In genomic region chr1:53439173-53439572, GRCm38 (mm10) we compare ENCODE assay signal across 5 mouse cellular contexts.
DNase-seq lines count a peak whose midpoint lies in the region; ATAC-seq and TF ChIP-seq lines count a peak whose summit lies in the region.
"Not testable (repeated sequence)": the region's sequence is repeated elsewhere in the genome, so short reads cannot be mapped to it uniquely, and the experiment has no call there.

No protein-coding gene starts in this region.

- in situ Hi-C loops in Patski (cut with MboI; ENCODE audit: low pct_unique_long_range_greater_than_20kb): not testable (repeated sequence)

- not testable (repeated sequence) for DNase-seq in Patski (ENCODE audit: low read depth, low spot score); lung, embryonic 14.5 days

- H3K9me3 ChIP-seq in heart, embryonic 11.5 days (replicated peaks; ENCODE audit: control insufficient read depth, low read length); heart, embryonic 14.5 days (ENCODE audit: control insufficient read depth, low read length); heart, embryonic 16.5 days (replicated peaks; ENCODE audit: control insufficient read depth, low read length); lung, embryonic 14.5 days (ENCODE audit: low read depth, low read length): not testable (repeated sequence)

- WGBS in heart, embryonic 11.5 days (ENCODE audit: insufficient replicate concordance): 20% methylated on average over 3 of the region's 3 CpGs
- 11% methylated on average over 3 of the region's 3 CpGs for WGBS in heart, embryonic 14.5 days
- 17% methylated on average over 3 of the region's 3 CpGs for WGBS in heart, embryonic 16.5 days
- 35% methylated on average over 3 of the region's 3 CpGs for WGBS in lung, embryonic 14.5 days

- H3K27me3 ChIP-seq in Patski; heart, embryonic 11.5 days (ENCODE audit: control insufficient read depth, insufficient read depth, low read length); heart, embryonic 14.5 days (ENCODE audit: control insufficient read depth, insufficient read depth, low read length); heart, embryonic 16.5 days (ENCODE audit: control insufficient read depth, insufficient read depth, low read length); lung, embryonic 14.5 days (ENCODE audit: insufficient read depth, low read length): not testable (repeated sequence)

- POLR2A ChIA-PET in Patski (lab: Charles Lee): not testable (repeated sequence)

- not testable (repeated sequence) for H3K4me3 ChIP-seq in heart, embryonic 11.5 days (ENCODE audit: low read depth, low read length); heart, embryonic 14.5 days (ENCODE audit: control insufficient read depth in 1 of 2, insufficient read depth in 1 of 2, low read depth in 1 of 2, low read length in 2 of 2); heart, embryonic 16.5 days (ENCODE audit: low read length); lung, embryonic 14.5 days (ENCODE audit: low read depth, low read length)

- CTCF ChIA-PET in Patski (lab: Charles Lee): not testable (repeated sequence)

- ATAC-seq in Patski: peak; percentile 31
- peak; percentile 42; the same call in 1 of the 2 replicates for ATAC-seq in heart, embryonic 11.5 days (replicated peaks; ENCODE audit: insufficient number of reproducible peaks, low FRiP score, low TSS enrichment)
- peak; percentile 64; the same call in 1 of the 2 replicates for ATAC-seq in heart, embryonic 14.5 days (ENCODE audit: insufficient number of reproducible peaks, insufficient read depth, low FRiP score, low read depth)
- ATAC-seq in heart, embryonic 16.5 days (replicated peaks; ENCODE audit: extremely low read depth, insufficient read depth, low FRiP score): peak; percentile 63
- peak; percentile 69; the same call in 1 of the 2 replicates for ATAC-seq in lung, embryonic 14.5 days (ENCODE audit: insufficient read depth)

- H3K4me2 ChIP-seq in heart, embryonic 11.5 days; heart, embryonic 14.5 days (ENCODE audit: low read length); heart, embryonic 16.5 days (ENCODE audit: low read depth, low read length); lung, embryonic 14.5 days: not testable (repeated sequence)

- not testable (repeated sequence) for H3K36me3 ChIP-seq in heart, embryonic 11.5 days (ENCODE audit: control insufficient read depth, insufficient read depth, low read length); heart, embryonic 14.5 days (ENCODE audit: control insufficient read depth, insufficient read depth, low read length); heart, embryonic 16.5 days (ENCODE audit: control insufficient read depth, insufficient read depth); lung, embryonic 14.5 days (ENCODE audit: insufficient read depth)

- not testable (repeated sequence) for H3K27ac ChIP-seq in heart, embryonic 11.5 days (ENCODE audit: low read depth, low read length); heart, embryonic 14.5 days (replicated peaks in 1 of 2; ENCODE audit: control insufficient read depth in 1 of 2, insufficient read depth in 1 of 2, low read depth in 2 of 2, low read length in 2 of 2); heart, embryonic 16.5 days (ENCODE audit: low read length); lung, embryonic 14.5 days (ENCODE audit: low read depth)

- not testable (repeated sequence) for H3K9ac ChIP-seq in heart, embryonic 11.5 days (ENCODE audit: low read depth, low read length); heart, embryonic 14.5 days (ENCODE audit: low read length); heart, embryonic 16.5 days (ENCODE audit: low read length); lung, embryonic 14.5 days

- not testable (repeated sequence) for TF ChIP-seq CTCF in Patski (IDR thresholded peaks at IDR 0.05); lung, embryonic 14.5 days (IDR thresholded peaks at IDR 0.05; ENCODE audit: low read depth)

- H3K4me1 ChIP-seq in heart, embryonic 11.5 days (ENCODE audit: control insufficient read depth, insufficient read depth, low read length); heart, embryonic 14.5 days (ENCODE audit: control insufficient read depth in 2 of 2, insufficient read depth in 2 of 2, low read length in 2 of 2); heart, embryonic 16.5 days (ENCODE audit: control insufficient read depth, insufficient read depth, low read length); lung, embryonic 14.5 days (ENCODE audit: insufficient read depth): not testable (repeated sequence)
